Mouse (Mus musculus) ZHBTc4 (cell line): Measurements from ENCODE around the gene Clcnkb.

Source experiments
- DNase-seq: peaks from one replicate; pipeline ENCODE4 v3.0.0-alpha.2; 2011; ENCODE audit warnings: low read depth, low spot score

Gene Clcnkb

GRCm38 (mm10) chr4:141415924-141416323 lies at the start of gene Clcnkb:
Gene Clcnkb (minus strand): TSS chr4:141416014.
- no peak for DNase-seq

- peak; percentile 81 for DNase-seq
Measured at GRCm38 (mm10) chr4:141464722-141465121, 48.9 kb upstream of the Clcnkb start.

- DNase-seq, result no peak
Measured at GRCm38 (mm10) chr4:141463472-141463871, 47.7 kb upstream of the Clcnkb start.

DNA sequence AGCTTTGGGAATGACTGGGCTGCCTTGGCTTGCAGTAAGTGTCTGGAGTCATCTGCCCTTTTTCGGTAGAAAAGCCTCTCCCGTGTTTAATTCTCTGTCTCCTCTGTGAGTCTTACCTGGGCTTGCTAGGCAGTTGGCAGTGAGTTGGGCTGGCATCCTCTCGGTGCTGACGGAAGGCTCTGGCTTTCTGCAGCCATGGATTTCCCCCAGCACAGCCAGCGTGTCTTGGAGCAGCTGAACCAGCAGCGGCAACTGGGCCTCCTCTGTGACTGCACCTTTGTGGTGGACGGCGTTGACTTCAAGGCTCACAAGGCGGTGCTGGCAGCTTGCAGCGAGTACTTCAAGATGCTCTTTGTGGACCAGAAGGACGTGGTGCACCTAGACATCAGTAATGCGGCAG lies 45.8 kb upstream of the Clcnkb start:
- DNase-seq, result no peak

DNA sequence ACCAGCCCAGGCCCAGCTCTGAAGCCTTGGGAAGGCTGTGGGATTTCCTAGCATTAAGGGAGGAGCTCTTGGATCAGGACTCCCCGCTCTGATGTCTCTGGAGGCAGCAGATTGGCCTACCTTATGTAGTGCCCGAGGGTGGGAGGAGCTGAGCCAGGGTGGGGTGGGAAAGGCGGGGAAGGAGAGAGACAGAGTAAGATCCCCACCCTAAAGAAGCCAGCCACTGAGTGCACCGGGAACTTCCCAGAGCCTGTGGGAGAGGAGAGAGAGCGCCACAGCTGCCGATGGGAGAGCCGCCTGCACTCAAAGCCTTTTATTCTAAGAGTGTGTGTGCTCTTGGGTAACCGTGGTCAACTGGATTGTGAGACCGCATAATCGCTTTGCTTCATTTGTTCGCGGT lies 45.3 kb upstream of the Clcnkb start:
- peak; percentile 63 for DNase-seq

- DNase-seq, result no peak
Measured at GRCm38 (mm10) chr4:141460481-141460880, 44.7 kb upstream of the Clcnkb start.

DNA sequence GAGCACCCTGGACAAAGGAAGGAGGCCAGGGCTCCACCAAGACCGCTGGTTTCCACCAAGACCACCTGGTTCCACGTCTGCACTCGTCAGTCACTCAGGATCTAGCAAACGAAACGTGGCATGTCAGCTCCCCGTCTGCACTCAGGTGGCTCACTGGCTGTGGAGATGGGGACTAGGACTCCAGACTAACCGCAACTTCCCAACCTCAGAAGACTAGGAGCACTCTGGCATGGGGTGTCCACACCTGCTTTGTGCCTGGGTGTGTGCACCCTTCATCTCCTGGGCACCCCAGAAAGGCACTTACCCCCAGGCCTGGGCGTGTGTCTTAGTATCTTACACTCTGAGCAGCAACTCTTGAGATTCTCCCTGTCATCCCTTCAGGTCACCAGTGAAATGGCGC lies 44.0 kb upstream of the Clcnkb start:
- no peak for DNase-seq

- DNase-seq, result no peak
Measured at GRCm38 (mm10) chr4:141458888-141459287, 43.1 kb upstream of the Clcnkb start.

- DNase-seq, result no peak
Measured at GRCm38 (mm10) chr4:141458236-141458635, 42.4 kb upstream of the Clcnkb start.

DNA sequence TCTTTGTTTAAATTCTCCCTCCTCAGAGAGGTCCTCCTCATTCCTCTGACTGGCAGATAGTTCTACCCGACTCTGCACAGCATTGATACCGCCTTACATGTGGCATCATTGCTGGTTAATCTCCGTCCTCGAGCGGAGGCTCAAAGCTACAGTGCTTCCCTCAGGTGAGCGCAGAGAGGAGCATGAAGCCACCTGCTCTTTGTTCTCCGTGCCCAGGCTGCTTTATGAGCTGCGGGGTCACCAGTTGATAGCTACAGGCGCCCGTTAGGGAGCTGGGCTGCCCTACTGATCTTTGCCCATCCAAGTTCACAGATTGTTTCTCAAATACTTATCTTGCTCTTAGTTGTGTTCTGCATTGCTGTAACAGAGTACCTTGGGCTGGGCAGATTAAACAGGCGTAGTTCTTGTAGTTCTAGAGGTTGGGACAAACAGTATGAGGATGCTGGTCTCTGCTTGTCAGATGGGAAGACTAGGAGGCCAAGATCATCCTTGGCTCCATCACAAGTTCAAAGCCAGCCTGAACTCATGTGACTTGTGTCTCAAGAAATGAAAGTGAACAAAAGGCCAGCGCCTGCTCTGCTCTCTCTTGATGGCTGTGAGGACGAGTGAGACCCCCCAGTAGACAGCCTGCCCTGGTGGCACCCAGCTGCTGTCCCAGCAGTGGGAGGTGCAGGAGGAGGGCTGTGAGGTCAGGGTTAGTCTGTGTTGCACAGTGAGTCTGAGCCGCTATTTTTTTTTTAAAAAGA lies 40.6 kb upstream of the Clcnkb start:
- no peak for DNase-seq

GRCm38 (mm10) chr4:141455526-141455925 lies 39.7 kb upstream of the Clcnkb start:
- no peak for DNase-seq

DNA sequence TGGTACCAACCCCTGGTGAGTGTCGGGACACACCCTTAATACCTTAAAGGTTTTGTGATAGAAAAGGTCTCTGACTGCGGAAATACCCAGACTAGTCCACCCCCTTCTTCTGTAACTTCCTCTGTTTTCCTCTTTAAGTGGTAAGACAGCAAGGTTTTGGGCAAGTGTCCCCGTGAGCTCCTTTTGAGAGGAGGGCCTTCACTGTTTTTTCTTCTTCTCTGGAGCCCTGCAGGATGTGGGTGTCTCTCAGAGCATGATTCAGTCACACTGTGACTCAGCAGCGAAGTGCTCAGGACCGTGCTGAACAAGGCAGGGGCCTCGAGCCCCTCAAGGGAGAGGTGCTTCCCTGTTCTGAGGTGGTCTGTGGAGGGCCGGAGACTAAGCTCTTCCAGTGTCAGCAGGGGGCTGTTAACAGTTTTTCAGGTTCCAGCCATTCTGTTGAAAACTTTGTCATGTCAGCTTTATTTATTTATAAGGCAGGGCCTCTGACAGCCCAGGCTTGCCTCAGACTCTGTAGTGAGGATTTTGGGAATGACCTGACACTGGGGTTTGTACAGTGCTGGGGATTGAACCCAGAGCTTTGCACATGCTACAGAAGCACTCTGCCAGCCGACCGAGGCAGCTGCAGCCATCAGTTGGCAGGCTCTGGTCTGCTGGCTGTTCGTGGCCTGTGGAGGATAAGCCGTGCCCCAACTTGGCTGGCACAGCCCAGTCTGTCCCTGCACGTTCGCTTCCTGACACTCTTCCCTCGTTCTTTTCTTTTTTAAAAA lies 39.0 kb upstream of the Clcnkb start:
- no peak for DNase-seq

- DNase-seq, result no peak
Measured at GRCm38 (mm10) chr4:141451916-141452450, 36.2 kb upstream of the Clcnkb start.

GRCm38 (mm10) chr4:141451251-141451650 lies 35.4 kb upstream of the Clcnkb start:
- DNase-seq, result no peak

DNA sequence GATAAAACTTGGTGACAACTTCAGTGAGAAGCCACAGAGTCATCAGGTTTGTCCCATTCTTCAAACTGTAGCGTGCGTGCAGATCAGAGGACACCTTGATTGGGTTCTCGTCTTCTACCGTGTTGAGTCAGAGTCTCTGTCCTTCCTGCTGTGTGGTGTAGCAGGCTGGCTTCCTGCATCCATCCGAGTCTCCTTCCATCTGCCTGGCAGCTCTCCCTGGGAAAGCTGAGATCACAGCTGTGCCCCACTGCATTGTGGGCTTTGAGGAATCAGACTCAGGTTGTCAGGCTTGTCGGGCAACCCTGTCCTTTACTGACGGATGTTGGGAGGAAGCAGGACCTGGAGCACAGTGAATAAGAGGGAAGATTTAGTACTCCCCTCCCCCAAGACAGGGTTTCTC lies 30.4 kb upstream of the Clcnkb start:
- DNase-seq, result no peak

- no peak for DNase-seq
Measured at GRCm38 (mm10) chr4:141445328-141445720, 29.5 kb upstream of the Clcnkb start.

- peak; percentile 95 for DNase-seq
Measured at GRCm38 (mm10) chr4:141444451-141445327, 28.9 kb upstream of the Clcnkb start, which contains the start of gene Zbtb17. Gene Zbtb17 (plus strand): TSS chr4:141444654.

GRCm38 (mm10) chr4:141443641-141444429 lies 28.0 kb upstream of the Clcnkb start:
- no peak for DNase-seq

GRCm38 (mm10) chr4:141440877-141441276 lies 25.1 kb upstream of the Clcnkb start:
- DNase-seq, result peak; percentile 94

DNA sequence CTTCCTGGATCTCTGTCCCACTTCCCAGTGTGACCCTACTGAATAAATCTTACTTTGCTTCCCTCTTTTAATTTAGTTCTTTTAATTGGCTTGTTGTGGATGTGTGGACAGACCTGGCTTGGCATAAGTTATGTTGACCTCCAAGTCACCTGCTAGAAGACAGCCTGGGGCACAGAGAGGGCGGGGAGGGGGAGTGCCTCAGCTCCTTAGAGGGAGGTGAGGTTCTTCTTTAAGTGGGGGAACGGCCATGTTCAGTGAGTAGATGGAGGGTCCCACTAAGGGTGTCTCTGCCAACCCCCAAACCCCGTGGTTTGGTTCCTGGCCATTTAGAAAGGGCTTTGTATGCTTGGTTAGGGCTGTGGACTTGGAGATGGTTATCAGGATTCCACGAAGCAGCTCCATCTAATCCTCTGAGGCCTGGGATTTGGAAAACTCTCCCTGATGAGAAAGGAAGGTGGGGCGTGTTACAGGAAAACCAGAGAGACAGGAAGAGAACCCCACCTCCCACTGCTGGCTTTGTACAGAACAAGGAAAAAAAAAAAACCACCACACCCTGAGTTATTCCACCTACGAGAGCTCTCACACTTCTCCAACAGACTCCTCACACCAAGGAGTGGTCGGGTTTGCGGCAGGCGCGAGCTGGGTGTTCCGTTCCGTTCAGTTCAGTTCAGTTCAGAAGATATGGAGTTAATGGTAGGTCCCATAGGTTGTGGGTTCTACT lies 23.4 kb upstream of the Clcnkb start:
- peak; percentile 58 for DNase-seq
